Mouse (Mus musculus): ENCODE data around the gene Cilp.

DNA sequence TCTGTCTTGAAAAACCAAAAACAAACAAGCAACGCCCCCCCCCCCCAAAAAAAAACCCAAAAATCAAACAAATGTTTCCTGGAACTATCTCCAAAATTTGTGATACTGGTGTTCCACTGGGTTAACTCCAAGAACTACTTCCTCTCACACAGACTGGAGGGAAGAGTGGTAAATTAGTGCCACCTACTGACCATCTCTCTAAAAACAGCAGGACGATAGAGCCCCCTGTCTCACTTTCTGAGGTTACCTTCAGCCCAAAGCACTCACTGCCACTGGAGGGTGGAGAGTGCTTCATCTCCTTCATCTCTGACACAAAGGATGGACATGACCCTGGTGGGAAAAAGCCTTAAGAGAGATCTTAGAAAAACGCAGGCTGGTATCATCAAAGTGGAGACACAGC, 18.3 kb downstream of the Cilp start:
- no peak for TF ChIP-seq GATA1 (IDR thresholded peaks at IDR 0.05; ENCODE audit: low read length)
- TF ChIP-seq TAL1 (IDR thresholded peaks at IDR 0.05; ENCODE audit: low read length) = no peak
